Mouse (Mus musculus): ENCODE measurements around the gene Crygc. TPM values are rescaled to one million over a fixed set of nuclear protein-coding genes. Genes with fewer than 3 reads are reported as not detected.
"Not testable (repeated sequence)": the region's sequence is repeated elsewhere in the genome, so short reads cannot be mapped to it uniquely, and the experiment has no call there.

Crygc gene
- polyA plus RNA-seq, 1 experiment from 2014 or later, result not detected

- not testable (repeated sequence) for H3K4me3 ChIP-seq; H3K4me2 ChIP-seq; H3K27ac ChIP-seq; H3K4me1 ChIP-seq; ATAC-seq (ENCODE audit: insufficient number of reproducible peaks, insufficient read depth, low FRiP score, low TSS enrichment, low read depth); H3K9me3 ChIP-seq; H3K9ac ChIP-seq; H3K36me3 ChIP-seq; H3K27me3 ChIP-seq
- WGBS, result 80% methylated on average over 12 of the region's 12 CpGs
Measured at GRCm38 (mm10) chr1:65050952-65051351, 22.5 kb downstream of the Crygc start, which contains the start of gene Cryge. Cryge (minus strand) TSS chr1:65051149.

GRCm38 (mm10) chr1:65048781-65049180 lies 24.7 kb downstream of the Crygc start:
- Histone ChIP-seq H3K9ac (no peak overlapping the region), H3K36me3 (no peaks in the 10 kb centered on the region), H3K9me3 (no peaks in the 10 kb centered on the region), H3K4me3 (no peak overlapping the region), H3K4me1 (no peaks in the 10 kb centered on the region), H3K27ac (no peak overlapping the region), H3K27me3 (no peaks in the 10 kb centered on the region), H3K4me2 (no peak overlapping the region)
- 0 out of 2 replicates have a peak, but pooled peaks have one; percentile 48 for ATAC-seq (ENCODE audit: insufficient number of reproducible peaks, insufficient read depth, low FRiP score, low TSS enrichment, low read depth)
- 55% methylated on average over 12 of the region's 12 CpGs for WGBS

- no peak overlapping the region for H3K4me3 ChIP-seq
- 32% methylated on average over 8 of the region's 8 CpGs for WGBS
- H3K4me2 ChIP-seq, result no peak overlapping the region
- no peak for ATAC-seq (ENCODE audit: insufficient number of reproducible peaks, insufficient read depth, low FRiP score, low TSS enrichment, low read depth)
- no peaks in the 10 kb centered on the region for H3K27me3 ChIP-seq
- H3K9ac ChIP-seq, result no peak overlapping the region
- H3K9me3 ChIP-seq, result no peaks in the 10 kb centered on the region
- H3K36me3 ChIP-seq, result no peaks in the 10 kb centered on the region
- H3K4me1 ChIP-seq, result no peaks in the 10 kb centered on the region
- no peak overlapping the region for H3K27ac ChIP-seq
Measured at GRCm38 (mm10) chr1:65046401-65047109, 26.9 kb downstream of the Crygc start.

- WGBS, result 85% methylated on average over 2 of the region's 2 CpGs
- Histone ChIP-seq H3K9me3 (no peaks in the 10 kb centered on the region), H3K27ac (no peak overlapping the region), H3K36me3 (no peaks in the 10 kb centered on the region), H3K4me3 (no peak overlapping the region), H3K4me2 (no peak overlapping the region), H3K9ac (no peak overlapping the region), H3K27me3 (no peaks in the 10 kb centered on the region), H3K4me1 (no peaks in the 10 kb centered on the region)
- ATAC-seq (ENCODE audit: insufficient number of reproducible peaks, insufficient read depth, low FRiP score, low TSS enrichment, low read depth), result no peak
Measured at GRCm38 (mm10) chr1:65043433-65043832, 30.1 kb downstream of the Crygc start.

GRCm38 (mm10) chr1:65041837-65042236 lies 31.7 kb downstream of the Crygc start:
- Histone ChIP-seq H3K36me3 (no peaks in the 10 kb centered on the region), H3K4me3 (no peak overlapping the region), H3K9ac (no peak overlapping the region), H3K9me3 (no peaks in the 10 kb centered on the region), H3K27me3 (no peaks in the 10 kb centered on the region), H3K4me1 (no peaks in the 10 kb centered on the region), H3K4me2 (no peak overlapping the region), H3K27ac (no peak overlapping the region)
- no peak for ATAC-seq (ENCODE audit: insufficient number of reproducible peaks, insufficient read depth, low FRiP score, low TSS enrichment, low read depth)
- 83% methylated on average over 3 of the region's 3 CpGs for WGBS

- 79% methylated on average over 6 of the region's 6 CpGs for WGBS
- Histone ChIP-seq H3K27ac (no peak overlapping the region), H3K9me3 (no peaks in the 10 kb centered on the region), H3K4me3 (no peak overlapping the region), H3K9ac (no peak overlapping the region), H3K36me3 (no peaks in the 10 kb centered on the region), H3K27me3 (no peaks in the 10 kb centered on the region), H3K4me1 (no peaks in the 10 kb centered on the region), H3K4me2 (no peak overlapping the region)
- ATAC-seq (ENCODE audit: insufficient number of reproducible peaks, insufficient read depth, low FRiP score, low TSS enrichment, low read depth), result no peak
Measured at GRCm38 (mm10) chr1:65040806-65041205, 32.7 kb downstream of the Crygc start.

GRCm38 (mm10) chr1:65039679-65040078 lies 33.8 kb downstream of the Crygc start:
- Histone ChIP-seq H3K36me3 (no peaks in the 10 kb centered on the region), H3K27ac (no peak overlapping the region), H3K27me3 (no peaks in the 10 kb centered on the region), H3K4me2 (no peak overlapping the region), H3K4me3 (no peak overlapping the region), H3K4me1 (no peaks in the 10 kb centered on the region), H3K9ac (no peak overlapping the region), H3K9me3 (no peaks in the 10 kb centered on the region)
- 73% methylated on average over 3 of the region's 3 CpGs for WGBS
- no peak for ATAC-seq (ENCODE audit: insufficient number of reproducible peaks, insufficient read depth, low FRiP score, low TSS enrichment, low read depth)

- no peaks in the 10 kb centered on the region for H3K4me1 ChIP-seq
- no peak overlapping the region for H3K9ac ChIP-seq
- H3K4me2 ChIP-seq, result no peak overlapping the region
- whole genome bisulfite sequencing, result 82% methylated on average over 2 of the region's 2 CpGs
- no peak overlapping the region for H3K27ac ChIP-seq
- no peaks in the 10 kb centered on the region for H3K27me3 ChIP-seq
- no peaks in the 10 kb centered on the region for H3K36me3 ChIP-seq
- H3K4me3 ChIP-seq, result no peak overlapping the region
- no peaks in the 10 kb centered on the region for H3K9me3 ChIP-seq
- ATAC-seq (ENCODE audit: insufficient number of reproducible peaks, insufficient read depth, low FRiP score, low TSS enrichment, low read depth), result no peak
Measured at GRCm38 (mm10) chr1:65037542-65037941, 35.9 kb downstream of the Crygc start.

- ATAC-seq (ENCODE audit: insufficient number of reproducible peaks, insufficient read depth, low FRiP score, low TSS enrichment, low read depth), result no peak
- 9% methylated on average over 3 of the region's 3 CpGs for WGBS
Measured at GRCm38 (mm10) chr1:65035513-65035912, 38.0 kb downstream of the Crygc start.

GRCm38 (mm10) chr1:65032641-65033040 lies 40.8 kb downstream of the Crygc start, which contains the start of gene Akr1cl:
Akr1cl (minus strand) TSS chr1:65032759.
- Histone ChIP-seq H3K9ac (no peak within 1 kb of the TSS), H3K4me1 (0 out of 2 replicates have a peak, but pooled peaks cover 5% of the 10 kb centered on the region), H3K36me3 (no peaks in the 10 kb centered on the region), H3K4me3 (no peak within 1 kb of the TSS), H3K9me3 (no peaks in the 10 kb centered on the region), H3K4me2 (no peak within 1 kb of the TSS), H3K27me3 (no peaks in the 10 kb centered on the region), H3K27ac (no peak within 1 kb of the TSS)
- no peak for ATAC-seq (ENCODE audit: insufficient number of reproducible peaks, insufficient read depth, low FRiP score, low TSS enrichment, low read depth)

More at GRCm38 (mm10) chr1:65035513-65035912, 38.0 kb downstream of the Crygc start:
- no peaks in the 10 kb centered on the region for H3K4me1 ChIP-seq
- H3K36me3 ChIP-seq, result no peaks in the 10 kb centered on the region
- no peaks in the 10 kb centered on the region for H3K9me3 ChIP-seq
- H3K27me3 ChIP-seq, result no peaks in the 10 kb centered on the region
- H3K4me3 ChIP-seq, result no peak overlapping the region
- no peak overlapping the region for H3K27ac ChIP-seq
- no peak overlapping the region for H3K4me2 ChIP-seq
- no peak overlapping the region for H3K9ac ChIP-seq

- Histone ChIP-seq H3K4me2 (no peak overlapping the region), H3K36me3 (no peaks in the 10 kb centered on the region), H3K27me3 (no peaks in the 10 kb centered on the region), H3K9me3 (no peaks in the 10 kb centered on the region), H3K27ac (no peak overlapping the region), H3K4me3 (no peak overlapping the region), H3K9ac (no peak overlapping the region), H3K4me1 (0 out of 2 replicates have a peak, but pooled peaks cover 5% of the 10 kb centered on the region)
- ATAC-seq (ENCODE audit: insufficient number of reproducible peaks, insufficient read depth, low FRiP score, low TSS enrichment, low read depth), result no peak
- 44% methylated on average over 9 of the region's 9 CpGs for WGBS
Measured at GRCm38 (mm10) chr1:65028206-65028605, 45.3 kb downstream of the Crygc start.
